Mouse (Mus musculus) midbrain, embryonic 11.5 days (tissue): ENCODE measurements at regions not wholly inside any gene's neighbourhood (a gene's known extent, or its start where the extent isn't known, plus 50 kb on each side); places are given as distances from the start of the nearest gene placed in this dataset.
"Not testable (repeated sequence)": the region's sequence is repeated elsewhere in the genome, so short reads cannot be mapped to it uniquely, and the experiment has no call there.

Experiments
- ATAC-seq: fragments of 200-750 bp; cut with Nextera tagmentation; 2 replicates; pipeline ENCODE4 v1.8.0; 2017; ENCODE audit warnings: moderate TSS enrichment, moderate library complexity; ENCODE audit not compliant: low FRiP score
- DNase-seq: peaks from one replicate; pipeline ENCODE4 v3.0.0; 2015; ENCODE audit warnings: low spot score; ENCODE audit errors: missing footprints
- H3K27ac ChIP-seq: fragments of 300-500 bp; sonication (generic); 2 replicates; pipeline ENCODE4 v1.5.1; 2014; ENCODE audit warnings: low read depth, low read length
- H3K27me3 ChIP-seq: fragments of 300-500 bp; sonication (generic); 2 replicates; pipeline ENCODE4 v1.6.1; 2014; ENCODE audit warnings: mild to moderate bottlenecking, low read length, moderate library complexity, mixed read lengths; ENCODE audit not compliant: control insufficient read depth, insufficient read depth
- H3K36me3 ChIP-seq: fragments of 300-500 bp; sonication (generic); 2 replicates; pipeline ENCODE4 v1.6.1; 2014; ENCODE audit warnings: mild to moderate bottlenecking, low read length, moderate library complexity, mixed read lengths; ENCODE audit not compliant: control insufficient read depth, insufficient read depth
- H3K4me1 ChIP-seq: fragments of 300-500 bp; sonication (generic); 2 replicates; pipeline ENCODE4 v1.6.1; 2014; ENCODE audit warnings: low read length; ENCODE audit not compliant: control insufficient read depth, insufficient read depth
- H3K4me2 ChIP-seq: fragments of 300-500 bp; sonication (generic); 2 replicates; pipeline ENCODE4 v1.6.1; 2014; ENCODE audit warnings: mild to moderate bottlenecking, moderate library complexity
- H3K4me3 ChIP-seq: fragments of 300-500 bp; sonication (generic); 2 replicates; pipeline ENCODE4 v1.5.1; 2014; ENCODE audit warnings: low read depth, low read length
- H3K9ac ChIP-seq: fragments of 300-500 bp; sonication (generic); 2 replicates; pipeline ENCODE4 v1.6.1; 2014; ENCODE audit warnings: low read length
- H3K9me3 ChIP-seq: fragments of 300-500 bp; sonication (generic); 2 replicates; pipeline ENCODE4 v1.6.1; 2016; ENCODE audit warnings: low read length; ENCODE audit not compliant: control insufficient read depth
- WGBS: fragments of 180-500 bp; shearing (Covaris S2); extraction: QIAGEN DNeasy Blood & Tissue Kit; methylation state at CpG from one replicate; pipeline ENCODE4 v1.1.7; 2014; 5-methylcytosine and 5-hydroxymethylcytosine counted together

DNA sequence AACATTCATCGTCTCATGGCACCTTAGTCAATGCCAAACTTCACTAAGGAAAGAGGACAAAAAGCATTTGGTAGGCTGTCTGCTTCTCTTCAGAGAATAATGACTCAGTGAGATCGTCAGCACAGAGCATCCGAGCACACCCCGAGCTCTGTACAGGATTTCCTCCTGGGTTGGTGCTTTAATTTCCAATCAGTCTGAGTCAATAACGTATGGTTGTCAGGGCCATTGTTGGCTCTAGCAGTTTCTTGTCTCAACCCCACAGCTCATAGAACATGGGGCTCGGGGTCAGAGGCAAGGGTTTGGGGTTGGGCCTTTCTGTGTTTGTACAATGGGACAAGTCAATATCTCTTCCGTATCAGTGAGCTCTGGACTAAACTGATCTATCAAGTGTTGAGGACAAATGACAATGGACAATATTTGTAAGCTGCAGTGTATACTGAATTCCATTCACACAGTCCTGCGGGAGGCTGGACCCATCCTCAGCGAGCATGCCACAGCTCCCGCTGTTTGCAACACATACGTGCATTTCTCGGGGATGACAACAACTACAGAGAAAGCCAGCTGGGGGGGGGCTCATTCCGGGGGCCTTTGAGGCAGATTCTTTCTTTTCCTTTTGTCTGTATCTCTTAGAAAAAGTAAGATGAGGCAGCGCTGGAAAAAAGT, 116.8 kb upstream of the Cdk6 start:
- H3K27ac ChIP-seq, ATAC-seq, H3K4me3 ChIP-seq, H3K9ac ChIP-seq, H3K4me2 ChIP-seq, H3K27me3 ChIP-seq, H3K9me3 ChIP-seq, H3K36me3 ChIP-seq, DNase-seq, H3K4me1 ChIP-seq: not testable (repeated sequence)
- WGBS: 77% methylated on average over 14 of the region's 14 CpGs

DNA sequence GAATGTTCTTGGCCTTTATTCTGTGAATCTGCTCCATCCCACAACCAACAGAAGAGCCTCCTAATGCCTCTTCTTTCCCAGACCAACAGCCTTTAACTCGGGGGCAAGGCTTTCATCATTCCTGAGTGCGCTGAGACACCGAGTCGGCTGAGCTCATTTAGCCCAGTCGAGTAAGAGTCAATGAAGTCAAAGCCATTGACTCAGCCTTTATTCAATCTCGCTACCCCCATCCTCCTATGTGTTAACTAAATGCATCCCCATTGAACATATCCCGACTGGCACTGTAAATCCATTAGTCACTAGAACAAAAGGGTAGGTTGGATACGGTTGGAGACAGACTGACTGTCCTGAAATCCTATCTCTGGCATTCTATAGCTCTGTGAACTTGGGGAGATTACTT, 115.9 kb upstream of the Cdk6 start:
- not testable (repeated sequence) for H3K27me3 ChIP-seq, H3K4me3 ChIP-seq, H3K4me1 ChIP-seq, H3K9me3 ChIP-seq, ATAC-seq, H3K27ac ChIP-seq, DNase-seq, H3K36me3 ChIP-seq, H3K4me2 ChIP-seq, H3K9ac ChIP-seq
- 87% methylated on average over 8 of the region's 8 CpGs for WGBS

DNA sequence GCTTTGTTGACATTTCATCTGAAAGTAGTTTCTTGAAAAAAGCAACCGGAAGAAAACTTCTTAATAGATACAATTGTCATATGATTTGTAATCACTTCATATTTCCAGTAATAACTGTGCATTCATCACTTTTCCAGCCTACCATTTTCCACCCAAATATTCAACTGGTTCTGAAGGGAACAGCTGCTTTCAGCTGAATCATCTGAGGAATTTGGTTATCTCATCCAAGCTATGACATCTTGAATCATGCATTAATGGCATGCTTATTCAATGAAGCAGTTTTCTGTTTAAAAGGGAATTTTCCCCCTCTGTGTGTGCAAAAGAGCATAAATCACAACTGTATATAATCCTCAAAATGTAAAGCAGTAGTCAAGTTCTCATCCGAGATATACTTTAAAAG, 97.2 kb upstream of the Cdk6 start:
- not testable (repeated sequence) for H3K9me3 ChIP-seq, H3K9ac ChIP-seq, DNase-seq, ATAC-seq, H3K4me1 ChIP-seq, H3K4me3 ChIP-seq, H3K27ac ChIP-seq, H3K4me2 ChIP-seq, H3K36me3 ChIP-seq, H3K27me3 ChIP-seq
- WGBS: 85% methylated on average over 2 of the region's 2 CpGs

DNA sequence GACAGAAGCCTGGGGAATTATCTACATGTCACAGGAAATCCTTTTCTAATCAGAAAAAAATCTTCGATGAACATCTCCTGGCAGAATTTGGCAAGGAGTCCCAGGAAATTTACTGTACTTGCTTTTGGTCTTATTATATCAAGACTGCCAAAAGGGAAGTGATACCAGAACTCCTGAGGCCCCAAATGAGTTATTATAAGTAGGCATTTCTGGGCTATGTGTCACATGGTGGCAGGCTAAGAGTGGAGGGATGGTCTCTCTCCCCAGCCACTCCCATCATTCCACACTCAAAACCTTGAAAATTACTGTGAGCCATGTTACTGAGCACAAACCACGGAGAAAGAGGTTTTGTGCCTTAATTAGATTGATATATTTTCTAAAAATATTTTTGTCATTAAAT, 94.0 kb upstream of the Cdk6 start:
- H3K27ac ChIP-seq: no peak overlapping the region
- no peaks in the 10 kb centered on the region for H3K9me3 ChIP-seq
- H3K9ac ChIP-seq: no peak overlapping the region
- H3K4me1 ChIP-seq: no peaks in the 10 kb centered on the region
- no peaks in the 10 kb centered on the region for H3K27me3 ChIP-seq
- 79% methylated on average over 2 of the region's 2 CpGs for WGBS
- H3K4me2 ChIP-seq: no peak overlapping the region
- no peaks in the 10 kb centered on the region for H3K36me3 ChIP-seq
- no peak for DNase-seq
- no peak for ATAC-seq
- no peak overlapping the region for H3K4me3 ChIP-seq

DNA sequence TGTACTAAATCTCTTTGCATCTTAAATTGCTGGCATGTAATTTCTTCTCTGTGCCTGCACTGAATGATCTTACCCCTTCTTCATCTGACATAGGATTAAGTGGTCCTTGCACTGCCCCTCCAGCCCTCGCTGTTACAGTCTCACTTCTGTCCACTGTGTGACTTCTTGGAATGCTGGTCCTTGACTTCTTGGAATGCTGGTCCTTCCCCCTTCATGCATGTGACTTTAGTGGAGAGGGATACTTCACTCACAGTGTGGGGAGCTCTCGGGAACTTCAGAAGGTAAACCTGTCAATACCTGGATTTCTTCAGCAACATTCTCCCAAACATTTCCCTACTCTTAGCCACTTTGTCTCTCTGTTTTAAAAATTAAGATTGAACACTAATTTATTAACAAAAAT, 91.0 kb upstream of the Cdk6 start:
- no peak for DNase-seq
- Histone ChIP-seq H3K9me3 (no peaks in the 10 kb centered on the region), H3K4me3 (no peak overlapping the region), H3K27me3 (no peaks in the 10 kb centered on the region), H3K9ac (no peak overlapping the region), H3K4me2 (no peak overlapping the region), H3K4me1 (no peaks in the 10 kb centered on the region), H3K36me3 (no peaks in the 10 kb centered on the region), H3K27ac (no peak overlapping the region)
- 83% methylated on average over 2 of the region's 2 CpGs for WGBS
- ATAC-seq: no peak

DNA sequence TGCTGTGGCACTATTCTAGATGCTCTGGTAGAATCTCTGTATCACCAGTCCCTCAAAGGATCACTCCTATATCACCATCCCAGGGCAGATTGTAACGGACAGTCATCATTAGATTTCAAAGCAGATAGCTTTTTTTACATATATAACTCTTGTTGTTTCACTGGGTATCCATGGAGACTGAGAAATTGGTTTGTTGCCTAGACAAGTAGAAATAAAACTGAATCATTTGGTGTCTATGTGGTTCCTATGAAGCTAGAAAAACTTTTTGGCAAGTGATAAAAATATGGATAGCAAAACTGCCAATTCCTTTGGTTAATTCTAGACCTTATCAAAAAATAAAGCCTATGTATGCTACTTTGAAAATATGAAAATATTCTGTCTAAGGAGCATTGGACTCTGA, 81.0 kb upstream of the Cdk6 start:
- no peak overlapping the region for H3K9ac ChIP-seq
- WGBS: 83% methylated on average over 1 of the region's 1 CpGs
- no peak for DNase-seq

DNA sequence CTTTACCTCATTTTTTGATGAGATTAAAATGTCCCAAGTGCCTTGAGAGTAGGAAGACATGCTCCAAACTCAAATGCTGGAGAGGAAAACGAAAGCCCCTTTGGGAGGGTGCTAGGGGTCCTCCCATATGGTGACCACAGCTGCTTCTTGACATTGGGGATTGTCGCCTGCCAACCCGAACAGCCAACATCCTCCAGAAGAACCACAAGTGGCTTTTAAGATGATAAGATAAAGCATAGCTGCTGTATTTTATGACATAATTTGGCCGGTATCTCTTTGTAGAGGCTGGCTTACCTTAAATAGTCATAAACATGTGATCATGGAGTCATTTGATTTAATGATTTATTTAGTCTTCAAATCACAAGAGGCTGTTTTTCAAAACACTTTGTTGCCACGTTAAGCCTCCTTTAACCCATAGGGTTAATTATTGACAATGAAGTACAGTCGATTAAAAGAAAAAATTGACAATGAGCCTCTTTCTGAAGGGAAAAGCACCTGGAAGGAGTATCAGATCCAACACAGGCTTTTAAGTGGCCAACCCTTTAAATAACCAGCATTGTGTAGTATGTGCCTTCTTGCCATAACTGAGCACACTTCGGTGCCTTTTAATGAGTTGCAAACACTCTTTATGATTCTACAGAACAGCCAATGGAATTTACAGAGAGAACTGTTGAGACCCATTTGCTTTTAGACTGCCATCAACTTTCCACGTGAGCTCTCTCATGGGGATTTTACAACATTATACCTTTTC, 76.1 kb upstream of the Cdk6 start:
- H3K27me3 ChIP-seq, DNase-seq, H3K4me3 ChIP-seq, H3K9ac ChIP-seq, H3K4me2 ChIP-seq, H3K27ac ChIP-seq, ATAC-seq, H3K36me3 ChIP-seq, H3K9me3 ChIP-seq, H3K4me1 ChIP-seq: not testable (repeated sequence)
- 87% methylated on average over 8 of the region's 8 CpGs for WGBS

More for the DNA sequence above, 81.0 kb upstream of the Cdk6 start:
- Histone ChIP-seq H3K27ac (no peak overlapping the region), H3K4me2 (no peak overlapping the region), H3K36me3 (no peaks in the 10 kb centered on the region), H3K4me3 (no peak overlapping the region), H3K27me3 (no peaks in the 10 kb centered on the region), H3K4me1 (no peaks in the 10 kb centered on the region), H3K9me3 (no peaks in the 10 kb centered on the region)
- no peak for ATAC-seq

DNA sequence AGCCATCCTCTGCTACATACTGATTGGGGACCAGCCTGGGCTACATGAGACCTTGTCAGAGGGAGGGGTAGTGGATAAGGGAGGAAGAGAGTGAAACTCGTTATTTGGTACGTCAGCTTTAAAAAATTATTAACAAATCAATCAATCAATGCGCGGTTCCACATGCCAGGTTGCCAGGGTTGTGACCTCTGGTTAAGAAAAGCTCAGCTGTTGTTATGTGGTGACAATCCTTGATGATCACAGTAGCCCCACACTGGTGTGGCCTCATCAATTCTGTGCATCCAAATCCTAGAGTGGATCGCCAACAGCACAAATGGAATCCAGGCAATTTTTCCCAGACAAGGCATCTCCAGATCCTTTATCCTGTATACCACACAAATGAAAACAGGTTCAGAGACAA, 74.3 kb upstream of the Cdk6 start:
- no peaks in the 10 kb centered on the region for H3K4me1 ChIP-seq
- H3K36me3 ChIP-seq: no peaks in the 10 kb centered on the region
- DNase-seq (no peak), ATAC-seq (no peak)
- no peak overlapping the region for H3K27ac ChIP-seq
- H3K9me3 ChIP-seq: no peaks in the 10 kb centered on the region
- no peaks in the 10 kb centered on the region for H3K27me3 ChIP-seq
- no peak overlapping the region for H3K4me3 ChIP-seq
- H3K9ac ChIP-seq: no peak overlapping the region
- no peak overlapping the region for H3K4me2 ChIP-seq
- WGBS: 79% methylated on average over 5 of the region's 5 CpGs

DNA sequence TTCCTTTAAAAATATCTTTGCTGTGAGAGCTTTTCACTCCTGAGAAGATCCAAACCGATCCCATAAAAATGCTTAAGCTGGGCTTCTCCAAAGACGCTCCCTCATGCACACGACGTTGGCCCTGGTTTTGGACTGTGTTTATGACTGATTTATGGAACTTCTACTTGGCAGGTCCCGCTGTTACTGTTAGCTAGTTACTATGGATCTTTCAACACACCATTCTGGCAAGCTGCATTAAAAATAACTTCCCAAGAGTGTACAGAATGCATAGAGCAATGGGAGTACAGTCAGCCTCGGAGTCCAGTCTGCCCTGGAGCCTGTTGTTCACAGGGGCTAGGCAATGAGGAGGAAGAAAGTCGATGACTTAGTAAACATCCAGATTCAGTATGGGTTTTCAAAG, 71.5 kb upstream of the Cdk6 start:
- ATAC-seq: no peak
- no peak overlapping the region for H3K4me2 ChIP-seq
- no peak overlapping the region for H3K4me3 ChIP-seq
- H3K9me3 ChIP-seq: no peaks in the 10 kb centered on the region
- H3K4me1 ChIP-seq: no peaks in the 10 kb centered on the region
- H3K27me3 ChIP-seq: no peaks in the 10 kb centered on the region
- 92% methylated on average over 7 of the region's 7 CpGs for WGBS
- DNase-seq: no peak
- H3K36me3 ChIP-seq: no peaks in the 10 kb centered on the region
- no peak overlapping the region for H3K9ac ChIP-seq
- no peak overlapping the region for H3K27ac ChIP-seq
